Mouse (Mus musculus): ENCODE results near the gene Tada2b. TPM values are rescaled to one million over a fixed set of nuclear protein-coding genes. Genes with fewer than 3 reads are reported as not detected.

The Tada2b gene
- 8.3 TPM for polyA plus RNA-seq (2014; fragmentation: Illumina TruSeq; extraction: RNeasy Lipid Tissue Mini Kit (QIAGEN cat#74804); ENCODE audit: insufficient read depth, low read depth, low replicate concordance)

DNA sequence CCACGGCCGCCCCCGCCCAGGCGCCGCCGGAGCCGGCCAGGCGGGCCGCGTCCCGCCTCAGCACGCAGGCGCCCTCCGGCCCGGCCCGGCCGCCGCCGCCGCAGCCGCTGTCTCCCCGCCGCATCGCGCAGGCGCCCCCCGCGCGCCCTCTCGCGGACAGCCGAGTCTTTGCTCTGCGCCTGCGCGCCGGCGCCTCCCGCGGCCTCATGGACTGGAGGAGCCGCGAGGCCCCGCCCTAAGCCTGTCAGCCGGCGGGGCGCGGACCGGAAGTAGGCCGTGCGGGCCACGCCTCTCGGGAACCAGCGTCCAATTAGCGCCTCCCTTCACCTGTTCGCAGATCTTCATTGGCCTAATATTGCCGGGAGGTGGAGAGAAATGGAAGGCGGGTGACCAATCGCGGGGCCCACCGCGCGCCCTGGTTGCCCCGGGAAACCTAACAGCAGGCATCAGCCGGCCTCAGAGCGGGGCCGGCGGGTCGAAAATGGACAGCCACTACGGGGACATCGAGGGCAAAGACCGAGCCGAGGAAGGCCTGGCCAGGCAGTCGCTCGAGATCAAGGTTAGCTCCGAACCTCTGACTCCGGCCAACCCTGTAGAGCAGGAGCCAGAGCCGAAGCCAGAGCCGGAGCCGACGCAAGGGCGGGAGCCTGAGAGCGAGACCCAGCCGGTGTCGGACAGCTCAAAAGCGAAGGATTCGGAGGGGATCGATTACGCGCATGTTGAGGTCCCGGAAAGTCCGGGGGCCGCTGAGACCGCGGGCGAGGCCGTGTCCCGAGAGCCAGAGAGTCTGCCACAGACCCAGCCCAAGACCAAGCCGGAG lies at the start of gene Tada2b, which contains the start of gene Ccdc96:
Gene Tada2b (minus strand): TSS at position 115 of the 820 bp plus-strand sequence.
Gene Ccdc96 (plus strand): TSS at position 418 of the 820 bp plus-strand sequence.

DNA sequence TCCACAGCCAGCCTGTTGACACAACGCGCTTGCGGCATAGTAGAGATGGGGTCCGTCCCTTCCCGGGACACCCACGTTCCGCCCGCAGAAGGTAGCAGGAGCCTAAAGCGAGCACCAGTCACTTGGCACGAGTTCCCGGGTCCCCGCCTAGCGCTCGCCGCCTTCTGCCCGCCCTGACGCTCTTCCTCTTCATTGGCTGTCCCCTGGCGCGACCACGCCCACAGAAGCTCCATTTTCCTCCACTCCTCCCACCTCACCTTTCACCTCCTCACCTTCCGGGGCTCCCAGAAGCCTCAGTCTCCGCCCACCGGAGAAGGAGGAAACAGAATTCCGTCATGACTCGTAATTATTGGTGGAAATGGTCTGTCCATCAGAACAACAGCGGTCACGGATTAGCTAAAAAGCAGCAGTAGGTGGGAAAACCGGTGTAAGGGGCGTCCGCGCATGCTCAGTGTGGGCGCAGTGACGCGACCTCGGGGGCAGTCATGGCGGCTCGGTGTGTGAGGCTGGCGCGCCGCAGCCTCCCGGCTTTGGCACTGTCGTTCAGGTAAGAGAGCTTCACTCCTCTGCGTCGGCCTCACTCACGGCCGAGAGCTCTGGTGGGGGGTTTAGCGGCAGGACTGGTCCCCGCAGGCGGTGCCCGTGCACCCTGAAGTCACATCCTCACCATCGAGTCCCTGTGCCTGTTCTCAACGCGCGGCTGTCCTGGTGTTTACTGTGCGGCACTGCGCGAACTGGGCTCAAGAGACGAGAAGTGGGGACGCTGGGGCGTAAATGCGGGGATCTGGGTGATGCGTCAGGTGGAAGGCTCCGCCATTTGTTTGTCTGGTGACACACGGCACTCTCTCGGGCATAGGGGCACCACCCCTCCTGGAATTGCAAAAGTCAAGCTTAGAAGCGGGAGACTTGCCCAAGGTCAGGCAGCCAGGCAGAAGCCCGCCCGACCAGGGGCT lies 19.1 kb downstream of the Tada2b start, which contains the start of gene Grpel1:
Gene Grpel1 (plus strand): TSS at position 290 of the 953 bp plus-strand sequence.

Other genes with a start within 250 kb of the Tada2b start
- 3.9 TPM for gene Sorcs2, start 86.1 kb downstream of the Tada2b start, polyA plus RNA-seq (2014; fragmentation: Illumina TruSeq; extraction: RNeasy Lipid Tissue Mini Kit (QIAGEN cat#74804); ENCODE audit: insufficient read depth, low read depth, low replicate concordance)
- gene Grpel1, start 19.3 kb downstream of the Tada2b start, polyA plus RNA-seq (2014; fragmentation: Illumina TruSeq; extraction: RNeasy Lipid Tissue Mini Kit (QIAGEN cat#74804); ENCODE audit: insufficient read depth, low read depth, low replicate concordance), result 21.4 TPM
- 1.3 TPM for gene Ccdc96, start 303 bp upstream of the Tada2b start, polyA plus RNA-seq (2014; fragmentation: Illumina TruSeq; extraction: RNeasy Lipid Tissue Mini Kit (QIAGEN cat#74804); ENCODE audit: insufficient read depth, low read depth, low replicate concordance)
- gene Tbc1d14, start 109.0 kb upstream of the Tada2b start, polyA plus RNA-seq (2014; fragmentation: Illumina TruSeq; extraction: RNeasy Lipid Tissue Mini Kit (QIAGEN cat#74804); ENCODE audit: insufficient read depth, low read depth, low replicate concordance), result 15.8 TPM
- 13.8 TPM for gene D5Ertd579e, start 211.7 kb upstream of the Tada2b start, polyA plus RNA-seq (2014; fragmentation: Illumina TruSeq; extraction: RNeasy Lipid Tissue Mini Kit (QIAGEN cat#74804); ENCODE audit: insufficient read depth, low read depth, low replicate concordance)

Data from lung, adult 10 weeks (tissue).